ENCODE assay signal across 8 mouse cellular contexts in the genomic region with DNA sequence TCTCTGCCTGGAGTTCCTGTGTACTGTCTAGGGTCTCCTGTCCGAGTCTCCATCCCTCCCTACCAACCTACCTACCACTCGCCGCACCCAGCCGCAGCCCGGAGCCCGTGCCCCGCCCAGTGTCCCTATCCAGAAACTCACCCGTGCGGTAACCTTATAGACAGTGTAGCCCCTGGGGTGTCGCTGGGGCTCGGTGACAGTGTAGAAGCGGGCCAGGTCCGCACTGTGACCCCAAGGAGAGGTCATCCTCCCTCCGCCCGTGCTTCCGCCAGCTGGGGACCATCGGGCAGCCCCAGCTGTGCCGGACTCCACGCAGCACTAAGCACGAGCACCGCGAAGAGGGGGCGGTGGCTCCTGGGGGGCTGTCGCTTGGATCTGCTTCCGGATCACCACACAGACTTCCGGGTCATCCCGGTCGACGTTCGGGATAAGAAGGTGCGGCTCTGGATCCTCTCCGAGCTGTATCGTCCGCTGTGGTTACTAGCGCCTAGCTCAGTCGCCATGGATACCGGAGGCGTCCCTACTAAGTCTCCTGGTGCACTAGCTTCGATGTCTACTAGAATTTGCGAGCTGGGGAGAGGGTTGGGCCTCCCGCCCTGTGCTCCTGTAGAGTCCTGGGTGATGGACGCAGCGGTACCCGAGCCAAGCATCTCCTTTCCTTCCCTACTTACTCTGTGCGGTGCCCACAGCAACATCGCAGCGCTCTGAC. TPM values are rescaled to one million over a fixed set of nuclear protein-coding genes. Genes with fewer than 3 reads are reported as not detected.
DNase-seq lines count a peak whose midpoint lies in the region; ATAC-seq lines count a peak whose summit lies in the region.

A gene (minus strand): TSS at position 356 of the 709 bp plus-strand sequence.

- H3K27me3 ChIP-seq in heart, embryonic 13.5 days (replicated peaks), result no peaks in the 10 kb centered on the region
- H3K27me3 ChIP-seq in liver, embryonic 12.5 days (replicated peaks), result peaks cover 5% of the 10 kb centered on the region; the same call in 1 of the 2 replicates
- no peaks in the 10 kb centered on the region for H3K27me3 ChIP-seq in stomach, embryonic 14.5 days (ENCODE audit: control insufficient read depth, insufficient read depth, low read length)

- WGBS in heart, embryonic 13.5 days, result under 1% methylated on average over 47 of the region's 47 CpGs
- WGBS in liver, embryonic 12.5 days (ENCODE audit: insufficient replicate concordance), result 1% methylated on average over 47 of the region's 47 CpGs
- WGBS in stomach, embryonic 14.5 days, result under 1% methylated on average over 47 of the region's 47 CpGs

- H3K27ac ChIP-seq in brown adipose tissue, adult 24 weeks (replicated peaks; ENCODE audit: low read depth, low read length), result peak within 1 kb of the TSS; percentile 7; the same call in 1 of the 2 replicates
- H3K27ac ChIP-seq in heart, embryonic 13.5 days (replicated peaks), result peak within 1 kb of the TSS; percentile 53; the same call in 1 of the 2 replicates
- H3K27ac ChIP-seq in liver, embryonic 12.5 days, result peak within 1 kb of the TSS; percentile 17; the same call in 1 of the 2 replicates
- H3K27ac ChIP-seq in stomach, embryonic 14.5 days (ENCODE audit: low read length), result 0 out of 2 replicates have a peak within 1 kb of the TSS, but pooled peaks have one; percentile 0

- peak within 1 kb of the TSS; percentile 91 for H3K9ac ChIP-seq in heart, embryonic 13.5 days
- peak within 1 kb of the TSS; percentile 73 for H3K9ac ChIP-seq in liver, embryonic 12.5 days
- H3K9ac ChIP-seq in stomach, embryonic 14.5 days (replicated peaks; ENCODE audit: low read depth, low read length), result peak within 1 kb of the TSS; percentile 49

- DNase-seq in CD4-positive, CD25-positive, alpha-beta regulatory T cell, adult 2 months (ENCODE audit: low read depth, low spot score), result peak; percentile 79
- peak; percentile 89 for DNase-seq in kidney, postnatal 10 days
- DNase-seq in natural killer cell, adult 2 months (ENCODE audit: low spot score in 2 of 2), result peak; percentile 46 to 50

- H3K9me3 ChIP-seq in heart, embryonic 13.5 days, result no peaks in the 10 kb centered on the region
- no peaks in the 10 kb centered on the region for H3K9me3 ChIP-seq in liver, embryonic 12.5 days (replicated peaks)
- no peaks in the 10 kb centered on the region for H3K9me3 ChIP-seq in stomach, embryonic 14.5 days (ENCODE audit: control insufficient read depth, low read depth, low read length)

- peak within 1 kb of the TSS; percentile 85 for H3K4me3 ChIP-seq in brown adipose tissue, adult 24 weeks (ENCODE audit: insufficient read depth, low read depth, low read length)
- H3K4me3 ChIP-seq in heart, embryonic 13.5 days, result peak within 1 kb of the TSS; percentile 96
- peak within 1 kb of the TSS; percentile 77 for H3K4me3 ChIP-seq in liver, embryonic 12.5 days
- peak within 1 kb of the TSS; percentile 70 for H3K4me3 ChIP-seq in stomach, embryonic 14.5 days (ENCODE audit: low read depth, low read length)

- ATAC-seq in erythroid progenitor cell, adult 5-6 weeks (replicated peaks; ENCODE audit: low FRiP score, poor library complexity, severe bottlenecking), result peak; percentile 89
- ATAC-seq in heart, embryonic 13.5 days (ENCODE audit: extremely low read depth, insufficient number of reproducible peaks, low FRiP score, low TSS enrichment), result peak; percentile 74
- ATAC-seq in liver, embryonic 12.5 days, result peak; percentile 91
- ATAC-seq in stomach, embryonic 14.5 days (ENCODE audit: insufficient number of reproducible peaks, insufficient read depth, low FRiP score, low read depth), result peak; percentile 93

- H3K36me3 ChIP-seq in heart, embryonic 13.5 days, result no peaks in the 10 kb centered on the region
- H3K36me3 ChIP-seq in liver, embryonic 12.5 days, result no peaks in the 10 kb centered on the region
- no peaks in the 10 kb centered on the region for H3K36me3 ChIP-seq in stomach, embryonic 14.5 days (ENCODE audit: control insufficient read depth, insufficient read depth, low read length)

- peak within 1 kb of the TSS; percentile 84 for H3K4me2 ChIP-seq in heart, embryonic 13.5 days
- H3K4me2 ChIP-seq in liver, embryonic 12.5 days, result peak within 1 kb of the TSS; percentile 89
- H3K4me2 ChIP-seq in stomach, embryonic 14.5 days (replicated peaks; ENCODE audit: low read depth, low read length), result peak within 1 kb of the TSS; percentile 70

- H3K4me1 ChIP-seq in brown adipose tissue, adult 24 weeks (ENCODE audit: control insufficient read depth, insufficient read depth, insufficient read length, low read length), result no peaks in the 10 kb centered on the region
- H3K4me1 ChIP-seq in heart, embryonic 13.5 days, result peaks cover 13% of the 10 kb centered on the region
- H3K4me1 ChIP-seq in liver, embryonic 12.5 days, result peaks cover 25% of the 10 kb centered on the region
- H3K4me1 ChIP-seq in stomach, embryonic 14.5 days (ENCODE audit: control insufficient read depth, insufficient read depth, low read length), result peaks cover 7% of the 10 kb centered on the region; the same call in 1 of the 2 replicates

RNA-seq across cellular contexts. Expression of the gene that starts here (rescaled TPM):
- polyA plus RNA-seq in brown adipose tissue, adult 24 weeks (2012; ENCODE audit: insufficient read depth, insufficient read length, missing spikeins), result 3.4 and 5.6 TPM in 2 replicates
- total RNA-seq in erythroid progenitor cell, adult 5-6 weeks (2015; ENCODE audit: low replicate concordance), result 1.7 and 3.6 TPM in 2 replicates
- total RNA-seq in erythroid progenitor cell, adult 5-6 weeks (2017; ENCODE audit: low replicate concordance), result 3.8 and 5.5 TPM in 2 replicates
- 8.3 and 10.1 TPM in 2 replicates for polyA plus RNA-seq in heart, embryonic 13.5 days (2015; fragmentation: Nextera tagmentation; extraction: Ambion mirVana)
- polyA plus RNA-seq in liver, embryonic 12.5 days (2016; fragmentation: Nextera tagmentation; extraction: Ambion mirVana), result 5.5 and 5.7 TPM in 2 replicates
- 15.3 and 16.1 TPM in 2 replicates for polyA plus RNA-seq in stomach, embryonic 14.5 days (2014; fragmentation: Nextera tagmentation; extraction: Ambion mirVana)

Comparison
In these comparisons a context has a peak if more than half of its experiments do, and no peak if none do; other contexts are left out.
1. Peak in every context shown above with its lines: DNase-seq, ATAC-seq, H3K4me3 ChIP-seq and H3K27ac ChIP-seq.
2. H3K27ac ChIP-seq: peak in every context shown above with its lines; median percentile 53 in heart, embryonic 13.5 days; 17 in liver, embryonic 12.5 days; 7 in brown adipose tissue, adult 24 weeks; 0 in stomach, embryonic 14.5 days.